Mouse (Mus musculus): ENCODE results near the gene Eva1c. TPM values are rescaled to one million over a fixed set of nuclear protein-coding genes. Genes with fewer than 3 reads are reported as not detected.

Gene Eva1c
- polyA plus RNA-seq (2012; rRNA removed) = 1.7 and 2.2 TPM in 2 replicates

GRCm38 (mm10) chr16:90826457-90826856, at the start of gene Eva1c:
TSS of gene Eva1c (plus strand) at chr16:90826719.
- no peak within 1 kb of the TSS for H3K27ac ChIP-seq (ENCODE audit: insufficient read depth, low read length)
- no peaks in the 10 kb centered on the region; the same call in 1 of the 2 replicates for H3K4me1 ChIP-seq (ENCODE audit: control insufficient read depth, insufficient read depth, insufficient read length)
- TF ChIP-seq POLR2A (IDR thresholded peaks at IDR 0.05; ENCODE audit: low read depth, low read length) = no peak
- no peak for TF ChIP-seq CTCF (IDR thresholded peaks at IDR 0.05; ENCODE audit: extremely low read depth, insufficient read depth, insufficient read length, insufficient replicate concordance)
- no peaks in the 10 kb centered on the region for H3K36me3 ChIP-seq (ENCODE audit: control insufficient read depth, insufficient read depth, low read length)
- WGBS = 71% methylated on average over 7 of the region's 7 CpGs
- no peak within 1 kb of the TSS for H3K4me3 ChIP-seq (ENCODE audit: extremely low read depth, insufficient read depth, insufficient read length)
- H3K27me3 ChIP-seq (ENCODE audit: control insufficient read depth, insufficient read depth, low read length) = peaks cover 15% of the 10 kb centered on the region
- no peak for DNase-seq (ENCODE audit: low read depth in 1 of 2, low spot score in 2 of 2)

DNA sequence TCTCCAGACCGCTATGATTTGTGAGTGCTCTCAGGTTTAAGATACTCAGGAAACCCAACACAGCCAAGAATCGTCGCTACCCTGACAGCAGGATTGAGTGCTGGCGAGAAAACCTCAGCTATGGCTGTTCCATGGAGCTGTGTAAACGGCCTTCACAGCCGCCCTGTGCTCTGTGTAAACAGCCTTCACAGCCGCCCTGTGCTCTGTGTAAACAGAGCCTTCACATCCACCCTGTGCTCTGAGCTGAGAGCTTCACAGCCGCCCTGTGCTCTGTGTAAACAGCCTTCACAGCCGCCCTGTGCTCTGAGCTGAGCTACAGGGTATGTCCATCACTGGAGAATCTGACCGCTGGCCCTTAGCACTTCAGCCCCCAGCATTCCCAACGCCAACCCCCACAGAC, 46.7 kb upstream of the Eva1c start:
- WGBS = 83% methylated on average over 11 of the region's 11 CpGs
- peaks cover 48% of the 10 kb centered on the region for H3K36me3 ChIP-seq (ENCODE audit: control insufficient read depth, insufficient read depth, low read length)
- no peaks in the 10 kb centered on the region for H3K27me3 ChIP-seq (ENCODE audit: control insufficient read depth, insufficient read depth, low read length)
- H3K4me1 ChIP-seq (ENCODE audit: control insufficient read depth, insufficient read depth, insufficient read length) = no peaks in the 10 kb centered on the region
- DNase-seq (ENCODE audit: low read depth in 1 of 2, low spot score in 2 of 2) = no peak
- H3K4me3 ChIP-seq (ENCODE audit: extremely low read depth, insufficient read depth, insufficient read length) = no peak overlapping the region
- TF ChIP-seq CTCF (IDR thresholded peaks at IDR 0.05; ENCODE audit: extremely low read depth, insufficient read depth, insufficient read length, insufficient replicate concordance) (no peak), POLR2A (IDR thresholded peaks at IDR 0.05; ENCODE audit: low read depth, low read length) (no peak)
- no peak overlapping the region for H3K27ac ChIP-seq (ENCODE audit: insufficient read depth, low read length)

DNA sequence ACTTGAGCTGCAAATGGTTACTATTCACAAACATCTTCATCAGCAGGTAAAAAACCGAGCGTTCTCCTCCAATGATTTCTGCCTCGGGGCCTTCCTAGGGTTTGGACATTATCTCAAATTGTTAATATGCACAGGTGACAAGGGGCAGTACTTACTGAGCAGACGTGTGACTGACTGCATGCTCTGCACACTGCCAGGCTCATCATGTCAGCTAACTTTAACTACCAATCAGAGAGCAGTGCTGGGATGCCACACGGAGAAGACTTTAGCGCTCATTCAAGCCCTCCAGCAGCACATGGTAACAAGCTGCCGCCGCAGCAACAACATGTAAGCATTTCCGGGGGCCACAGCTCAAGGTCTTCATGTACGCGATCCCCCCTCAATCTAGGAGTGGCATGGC, 43.2 kb upstream of the Eva1c start:
- Histone ChIP-seq H3K4me1 (ENCODE audit: control insufficient read depth, insufficient read depth, insufficient read length) (no peaks in the 10 kb centered on the region), H3K27me3 (ENCODE audit: control insufficient read depth, insufficient read depth, low read length) (no peaks in the 10 kb centered on the region), H3K36me3 (ENCODE audit: control insufficient read depth, insufficient read depth, low read length) (peaks cover 45% of the 10 kb centered on the region), H3K27ac (ENCODE audit: insufficient read depth, low read length) (no peak overlapping the region), H3K4me3 (ENCODE audit: extremely low read depth, insufficient read depth, insufficient read length) (no peak overlapping the region)
- DNase-seq (ENCODE audit: low read depth in 1 of 2, low spot score in 2 of 2) = no peak
- TF ChIP-seq CTCF (IDR thresholded peaks at IDR 0.05; ENCODE audit: extremely low read depth, insufficient read depth, insufficient read length, insufficient replicate concordance) (no peak), POLR2A (IDR thresholded peaks at IDR 0.05; ENCODE audit: low read depth, low read length) (no peak)
- 92% methylated on average over 11 of the region's 11 CpGs for WGBS

- DNase-seq (ENCODE audit: low read depth in 1 of 2, low spot score in 2 of 2) = no peak
- Histone ChIP-seq H3K4me3 (ENCODE audit: extremely low read depth, insufficient read depth, insufficient read length) (no peak overlapping the region), H3K4me1 (ENCODE audit: control insufficient read depth, insufficient read depth, insufficient read length) (no peaks in the 10 kb centered on the region), H3K36me3 (ENCODE audit: control insufficient read depth, insufficient read depth, low read length) (peaks cover 38% of the 10 kb centered on the region), H3K27ac (ENCODE audit: insufficient read depth, low read length) (no peak overlapping the region), H3K27me3 (ENCODE audit: control insufficient read depth, insufficient read depth, low read length) (no peaks in the 10 kb centered on the region)
- WGBS = 91% methylated on average over 4 of the region's 4 CpGs
- TF ChIP-seq CTCF (IDR thresholded peaks at IDR 0.05; ENCODE audit: extremely low read depth, insufficient read depth, insufficient read length, insufficient replicate concordance) = no peak
- no peak for TF ChIP-seq POLR2A (IDR thresholded peaks at IDR 0.05; ENCODE audit: low read depth, low read length)
Observed at GRCm38 (mm10) chr16:90785257-90785656, 41.3 kb upstream of the Eva1c start.

- H3K27me3 ChIP-seq (ENCODE audit: control insufficient read depth, insufficient read depth, low read length) = no peaks in the 10 kb centered on the region
- no peak for TF ChIP-seq POLR2A (IDR thresholded peaks at IDR 0.05; ENCODE audit: low read depth, low read length)
- TF ChIP-seq CTCF (IDR thresholded peaks at IDR 0.05; ENCODE audit: extremely low read depth, insufficient read depth, insufficient read length, insufficient replicate concordance) = no peak
- 94% methylated on average over 6 of the region's 6 CpGs for WGBS
- peaks cover 40% of the 10 kb centered on the region for H3K36me3 ChIP-seq (ENCODE audit: control insufficient read depth, insufficient read depth, low read length)
- DNase-seq (ENCODE audit: low read depth in 1 of 2, low spot score in 2 of 2) = no peak
- H3K4me1 ChIP-seq (ENCODE audit: control insufficient read depth, insufficient read depth, insufficient read length) = no peaks in the 10 kb centered on the region
- no peak overlapping the region for H3K4me3 ChIP-seq (ENCODE audit: extremely low read depth, insufficient read depth, insufficient read length)
- H3K27ac ChIP-seq (ENCODE audit: insufficient read depth, low read length) = no peak overlapping the region
Observed at GRCm38 (mm10) chr16:90788580-90788979, 37.9 kb upstream of the Eva1c start.

DNA sequence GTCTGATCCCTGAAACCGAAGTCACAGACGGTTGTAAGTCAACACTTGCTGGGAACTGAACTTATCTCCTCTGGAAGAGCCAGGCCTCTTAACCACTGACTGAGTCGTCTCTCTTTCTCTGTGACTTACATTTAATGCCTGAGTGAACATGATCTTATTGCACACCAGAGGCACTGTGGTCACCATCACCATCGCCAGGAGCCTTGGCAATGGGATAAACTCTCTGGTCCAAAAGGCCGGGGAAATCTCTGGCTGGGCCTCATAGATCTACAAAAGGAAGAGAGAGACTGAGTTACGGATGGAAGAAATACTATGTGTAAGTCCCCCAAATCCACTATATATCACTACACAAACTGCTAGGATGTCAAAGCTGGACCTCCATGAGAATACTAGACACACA, 35.6 kb upstream of the Eva1c start:
- peaks cover 38% of the 10 kb centered on the region for H3K36me3 ChIP-seq (ENCODE audit: control insufficient read depth, insufficient read depth, low read length)
- WGBS = 93% methylated on average over 6 of the region's 6 CpGs
- TF ChIP-seq POLR2A (IDR thresholded peaks at IDR 0.05; ENCODE audit: low read depth, low read length) = no peak
- no peak for TF ChIP-seq CTCF (IDR thresholded peaks at IDR 0.05; ENCODE audit: extremely low read depth, insufficient read depth, insufficient read length, insufficient replicate concordance)

DNA sequence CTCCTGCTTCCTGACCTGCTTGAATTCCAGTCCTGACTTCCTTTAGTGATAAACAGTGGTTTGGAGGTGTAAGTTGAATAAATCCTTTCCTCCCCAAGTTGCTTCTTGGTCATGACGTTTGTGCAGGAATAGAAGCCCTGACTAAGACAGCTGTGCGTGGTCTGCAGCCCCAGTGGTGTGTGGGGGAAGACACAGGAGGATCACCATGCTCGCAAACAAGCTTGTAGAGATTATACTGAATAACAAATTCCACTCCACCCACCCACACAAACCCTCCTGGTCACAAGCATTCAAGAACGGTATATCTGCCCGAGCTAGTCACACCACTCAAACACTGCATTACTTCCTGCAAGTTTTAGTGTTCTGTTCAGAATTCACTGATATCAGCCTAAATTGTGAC, 34.5 kb upstream of the Eva1c start:
- Histone ChIP-seq H3K4me1 (ENCODE audit: control insufficient read depth, insufficient read depth, insufficient read length) (no peaks in the 10 kb centered on the region), H3K36me3 (ENCODE audit: control insufficient read depth, insufficient read depth, low read length) (peaks cover 38% of the 10 kb centered on the region), H3K27me3 (ENCODE audit: control insufficient read depth, insufficient read depth, low read length) (no peaks in the 10 kb centered on the region), H3K27ac (ENCODE audit: insufficient read depth, low read length) (no peak overlapping the region), H3K4me3 (ENCODE audit: extremely low read depth, insufficient read depth, insufficient read length) (no peak overlapping the region)
- TF ChIP-seq POLR2A (IDR thresholded peaks at IDR 0.05; ENCODE audit: low read depth, low read length) = no peak
- TF ChIP-seq CTCF (IDR thresholded peaks at IDR 0.05; ENCODE audit: extremely low read depth, insufficient read depth, insufficient read length, insufficient replicate concordance) = no peak
- 82% methylated on average over 5 of the region's 5 CpGs for WGBS
- DNase-seq (ENCODE audit: low read depth in 1 of 2, low spot score in 2 of 2) = no peak

More for the DNA sequence above, 35.6 kb upstream of the Eva1c start:
- H3K27ac ChIP-seq (ENCODE audit: insufficient read depth, low read length) = no peak overlapping the region
- no peaks in the 10 kb centered on the region for H3K27me3 ChIP-seq (ENCODE audit: control insufficient read depth, insufficient read depth, low read length)
- H3K4me1 ChIP-seq (ENCODE audit: control insufficient read depth, insufficient read depth, insufficient read length) = no peaks in the 10 kb centered on the region
- H3K4me3 ChIP-seq (ENCODE audit: extremely low read depth, insufficient read depth, insufficient read length) = no peak overlapping the region
- no peak for DNase-seq (ENCODE audit: low read depth in 1 of 2, low spot score in 2 of 2)

All from spleen, adult 2 months (tissue).